Mouse (Mus musculus): ENCODE results near the gene Med15.

- no peak for TF ChIP-seq CTCF (IDR thresholded peaks at IDR 0.05; ENCODE audit: low read depth, low read length)
- TF ChIP-seq POLR2A (IDR thresholded peaks at IDR 0.05; ENCODE audit: borderline replicate concordance, low read depth, low read length), result no peak
Observed at GRCm38 (mm10) chr16:17619198-17620105, 113.2 kb downstream of the Med15 start, which contains the start of gene Smpd4.

Measured in bone marrow macrophage, adult 2 months (primary cell).